Mouse (Mus musculus): Measurements from ENCODE around the gene Top1.

DNA sequence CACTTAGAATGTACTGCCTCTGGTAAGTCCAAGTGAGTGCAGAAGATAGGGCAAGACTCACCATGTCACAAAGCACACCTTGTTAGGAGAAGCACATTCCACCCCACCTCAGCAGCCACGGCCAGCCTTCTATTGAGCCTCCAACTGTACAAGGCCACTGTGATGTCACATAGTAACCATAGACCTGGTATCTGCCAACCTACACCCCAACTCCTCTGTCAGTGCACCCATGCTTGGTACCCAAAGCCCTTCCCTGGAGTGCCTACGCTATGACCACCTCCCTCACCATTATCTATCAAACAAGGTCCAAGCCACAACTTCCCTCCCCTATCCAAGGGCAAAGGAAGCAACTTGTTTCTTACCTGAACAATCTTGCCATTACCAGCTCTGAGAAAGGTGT is 123.3 kb downstream of the Top1 start:
- TF ChIP-seq CTCF (IDR thresholded peaks at IDR 0.05; ENCODE audit: borderline replicate concordance, insufficient read depth, low read length) (no peak), POLR2A (IDR thresholded peaks at IDR 0.05; ENCODE audit: low read depth, low read length) (no peak)

Measured in embryonic fibroblast, embryonic 13.5 days (primary cell).